Mouse (Mus musculus) testis, adult 2 months (tissue): Measurements from ENCODE around the gene Bcas3.

Experiments
- CTCF ChIP-seq: fragments of 200-500 bp; IDR thresholded peaks from 2 replicates; pipeline ENCODE4 v1.5.1; 2012; ENCODE audit warnings: low read depth, mild to moderate bottlenecking, inconsistent platforms, low read length, moderate library complexity; ENCODE audit not compliant: control insufficient read depth, insufficient read depth, insufficient replicate concordance
- POLR2A ChIP-seq: fragments of 200-500 bp; IDR thresholded peaks from 2 replicates; pipeline ENCODE4 v1.6.1; 2012; ENCODE audit warnings: low read depth, mild to moderate bottlenecking, inconsistent platforms, low read length, moderate library complexity; ENCODE audit not compliant: control insufficient read depth

DNA sequence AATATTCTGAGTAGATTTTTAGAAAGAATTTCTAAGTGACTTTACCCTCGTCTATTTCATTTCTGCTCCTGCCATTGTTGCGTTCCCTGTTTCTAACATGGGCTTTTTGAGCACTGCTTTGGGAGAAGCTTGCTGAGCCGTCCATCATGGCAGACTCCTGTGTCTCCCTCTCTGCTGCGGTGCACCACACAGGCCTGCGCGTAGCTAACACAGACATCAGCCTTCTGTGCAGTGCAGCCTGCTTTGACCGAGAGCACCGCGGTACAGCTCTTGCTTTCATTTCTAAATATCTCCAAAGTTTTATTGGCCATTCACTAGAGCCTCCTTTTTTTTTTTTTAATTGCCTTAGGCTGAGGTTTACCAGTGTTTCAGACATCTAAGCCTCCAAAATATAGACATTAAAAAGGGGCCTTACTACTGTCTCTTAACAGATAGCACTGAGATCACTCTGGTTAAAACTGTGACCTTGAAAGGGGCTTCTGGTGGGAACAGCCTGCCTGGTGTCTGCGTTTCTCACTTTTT lies 290.6 kb downstream of the Bcas3 start:
- TF ChIP-seq POLR2A: no peak
- no peak for TF ChIP-seq CTCF
